13 mouse cellular contexts compared by ENCODE assay signal in the genomic region with DNA sequence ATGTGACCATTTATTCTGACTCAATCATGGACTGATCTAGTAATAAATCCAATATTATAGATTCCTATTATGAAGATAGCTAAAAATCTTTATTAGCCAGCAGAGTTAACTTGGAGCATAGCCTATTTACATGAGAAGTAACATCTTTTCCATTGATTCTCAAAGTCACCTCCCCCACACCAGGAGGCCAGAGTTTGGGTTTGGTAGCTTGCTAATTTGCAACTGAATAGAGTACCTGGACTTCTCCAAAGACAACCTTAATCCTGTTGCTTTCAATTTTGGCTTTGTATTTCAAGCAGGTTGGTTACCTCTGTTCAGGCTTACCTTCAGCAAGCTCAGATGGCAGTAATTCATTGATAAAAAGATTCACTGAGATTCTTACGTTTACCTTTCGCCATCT.
"Had no signal": no experiment of that assay in that cellular context is flagged by ENCODE, and none has a peak within 500 bp of the region (broad histone marks: within the 10 kb centered on the region; RNA-seq: fewer than 3 reads in every experiment).

No protein-coding gene starts in this region.

- DNase-seq: lung, adult 18-20 months; lung, embryonic 14.5 days; lung, postnatal 10 days; lung, postnatal 4 days; midbrain, embryonic 14.5 days; retina, postnatal 1 day; right cerebral cortex, adult 18-20 months; right cerebral cortex, postnatal 25 days; right cerebral cortex, postnatal 4 days; spleen, adult 18-20 months; thymus, adult 18-20 months; thymus, postnatal 14 days; thymus, postnatal 36 days had no signal
